Mouse (Mus musculus) liver, embryonic 14.5 days (tissue): ENCODE measurements around the gene Gpatch3. TPM values are rescaled to one million over a fixed set of nuclear protein-coding genes. Genes with fewer than 3 reads are reported as not detected.

Experiments
- ATAC-seq: fragments of 200-750 bp; cut with Nextera tagmentation; 2 replicates; pipeline ENCODE4 v1.8.0; 2017; ENCODE audit warnings: moderate number of reproducible peaks, mild to moderate bottlenecking, moderate library complexity; ENCODE audit not compliant: insufficient read depth
- DNase-seq, 3 experiments: peaks; one replicate each; pipeline ENCODE4 v3.0.0-alpha.2; 2012 to 2013; ENCODE audit warnings: low read depth in 3 of 3, low spot score in 3 of 3
- H3K27ac ChIP-seq: fragments of 300-500 bp; sonication (generic); 2 replicates; pipeline ENCODE4 v1.5.1; 2014; ENCODE audit warnings: moderate library complexity, mild to moderate bottlenecking, control low read depth, inconsistent platforms
- H3K27me3 ChIP-seq: fragments of 300-500 bp; sonication (generic); 2 replicates; pipeline ENCODE4 v1.6.1; 2014; ENCODE audit warnings: mild to moderate bottlenecking, low read length, moderate library complexity; ENCODE audit not compliant: control insufficient read depth, insufficient read depth
- H3K36me3 ChIP-seq: fragments of 300-500 bp; sonication (generic); replicated peaks from 2 replicates; pipeline ENCODE4 v1.6.1; 2014; ENCODE audit warnings: low read depth; ENCODE audit not compliant: control insufficient read depth, insufficient read depth
- H3K4me1 ChIP-seq, 2 experiments: fragments of 200-500 bp in 1 of 2; fragments of 300-500 bp in 1 of 2; sonication (generic) in 1 of 2; replicated peaks; 2 replicates each; pipeline ENCODE4 v1.6.1; 2012 to 2014; ENCODE audit warnings: antibody characterized with exemption in 1 of 2, inconsistent platforms in 1 of 2, low read length in 1 of 2; ENCODE audit not compliant: control insufficient read depth in 2 of 2, insufficient read depth in 2 of 2
- H3K4me2 ChIP-seq: fragments of 300-500 bp; sonication (generic); 2 replicates; pipeline ENCODE4 v1.6.1; 2014; ENCODE audit warnings: low read depth, mild to moderate bottlenecking, control low read depth, moderate library complexity
- H3K4me3 ChIP-seq, 2 experiments: fragments of 200-500 bp in 1 of 2; fragments of 300-500 bp in 1 of 2; sonication (generic) in 1 of 2; 2 replicates each; pipeline ENCODE4 v1.5.1; 2012 to 2014; ENCODE audit warnings: low read depth in 2 of 2, low read length in 2 of 2, mild to moderate bottlenecking in 2 of 2, control low read depth in 1 of 2, inconsistent platforms in 1 of 2, moderate library complexity in 1 of 2; ENCODE audit not compliant: insufficient read depth in 1 of 2
- H3K9ac ChIP-seq: fragments of 300-500 bp; sonication (generic); replicated peaks from 2 replicates; pipeline ENCODE4 v1.6.1; 2014; ENCODE audit warnings: mild to moderate bottlenecking, control low read depth, moderate library complexity
- H3K9me3 ChIP-seq: fragments of 300-500 bp; sonication (generic); 2 replicates; pipeline ENCODE4 v1.6.1; 2016; ENCODE audit warnings: low read length, mixed read lengths; ENCODE audit not compliant: control insufficient read depth
- CTCF ChIP-seq: IDR thresholded peaks from 2 replicates; pipeline ENCODE4 v1.5.1; 2016; ENCODE audit warnings: antibody characterized with exemption, low read depth, control low read depth
- EP300 ChIP-seq: IDR thresholded peaks from 2 replicates; pipeline ENCODE4 v1.6.1; 2016; ENCODE audit warnings: antibody characterized with exemption, low read depth
- WGBS: fragments of 180-500 bp; shearing (Covaris S2); extraction: QIAGEN DNeasy Blood & Tissue Kit; methylation state at CpG from one replicate; pipeline ENCODE4 v1.1.7; 2014; ENCODE audit not compliant: insufficient replicate concordance; 5-methylcytosine and 5-hydroxymethylcytosine counted together
- polyA plus RNA-seq, 2 experiments: library from polyadenylated mRNA; depleted of rRNA in 1 of 2; stranded (reverse) in 1 of 2; unstranded in 1 of 2; fragments of >200 nt; fragmentation: Nextera tagmentation in 1 of 2; extraction: Ambion mirVana in 1 of 2; gene quantifications; 2 replicates each; pipeline versions ENCODE4 v1.2.1 to v1.2.3; 2012 to 2014

Gpatch3 gene
- polyA plus RNA-seq, 2 experiments, result 3.1 TPM

DNA sequence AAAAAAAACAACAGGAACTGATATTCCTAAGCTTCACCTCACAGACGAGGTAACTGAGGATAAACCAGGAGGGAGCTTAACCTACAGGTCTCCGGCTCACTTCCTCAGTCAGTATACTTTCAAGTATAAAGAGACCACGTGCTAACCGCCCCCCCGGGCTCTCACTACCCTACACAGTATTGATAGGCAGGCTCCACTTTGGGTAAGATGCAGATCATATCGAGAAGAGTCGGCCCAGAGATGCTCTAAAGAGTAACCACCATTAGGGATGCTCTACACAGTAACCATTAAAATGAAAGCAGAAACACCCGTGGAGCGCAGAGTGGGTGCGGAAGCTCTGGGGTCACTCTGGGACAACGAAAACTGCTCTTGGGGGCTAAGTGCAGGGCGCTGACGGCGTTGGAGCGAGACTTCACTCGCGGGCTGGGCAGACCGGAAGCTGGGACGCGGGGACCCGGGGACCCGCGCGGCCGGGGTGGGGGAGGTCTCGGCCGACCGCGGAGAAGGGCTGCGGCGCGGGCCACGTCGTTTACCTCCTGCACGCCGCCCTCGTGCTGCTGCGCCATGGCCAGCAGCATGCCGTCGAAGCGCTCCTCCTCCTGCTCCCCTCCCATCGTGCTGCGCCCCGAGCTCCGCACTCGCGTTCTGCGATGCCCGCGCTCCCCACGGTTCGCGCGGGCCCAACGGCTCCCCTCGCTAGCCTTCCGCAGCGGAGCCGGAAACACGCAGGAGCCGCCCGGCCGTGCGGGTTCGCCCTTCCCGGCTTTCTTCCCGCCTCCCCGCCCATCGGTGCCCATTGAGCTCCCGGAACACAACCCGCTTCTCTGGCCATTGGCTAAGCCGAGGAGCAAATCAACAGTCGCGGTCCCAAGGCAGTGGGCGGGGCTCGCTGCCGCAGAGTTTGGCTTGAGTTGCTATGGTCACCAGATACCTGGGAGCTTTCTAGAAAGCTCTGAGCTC lies 29.0 kb upstream of the Gpatch3 start, which contains the start of gene Nudc:
TSS of gene Nudc (minus strand) at position 725 of the 960 bp plus-strand sequence.
- DNase-seq (peak; percentile 95 to 96 (median 96)), ATAC-seq (peak; percentile 98)
- Histone ChIP-seq H3K9ac (peak within 1 kb of the TSS; percentile 65), H3K4me2 (peak within 1 kb of the TSS; percentile 76), H3K36me3 (peaks cover 5% of the 10 kb centered on the region; the same call in 1 of the 2 replicates), H3K4me3 (peak within 1 kb of the TSS; percentile 85 to 87), H3K9me3 (no peaks in the 10 kb centered on the region), H3K27me3 (no peaks in the 10 kb centered on the region), H3K27ac (no peak within 1 kb of the TSS), H3K4me1 (peaks cover 4% of the 10 kb centered on the region in 2 experiments; a peak in 2 of 4 replicates)
- TF ChIP-seq CTCF, result no peak
- TF ChIP-seq EP300, result no peak
- WGBS, result under 1% methylated on average over 77 of the region's 77 CpGs

DNA sequence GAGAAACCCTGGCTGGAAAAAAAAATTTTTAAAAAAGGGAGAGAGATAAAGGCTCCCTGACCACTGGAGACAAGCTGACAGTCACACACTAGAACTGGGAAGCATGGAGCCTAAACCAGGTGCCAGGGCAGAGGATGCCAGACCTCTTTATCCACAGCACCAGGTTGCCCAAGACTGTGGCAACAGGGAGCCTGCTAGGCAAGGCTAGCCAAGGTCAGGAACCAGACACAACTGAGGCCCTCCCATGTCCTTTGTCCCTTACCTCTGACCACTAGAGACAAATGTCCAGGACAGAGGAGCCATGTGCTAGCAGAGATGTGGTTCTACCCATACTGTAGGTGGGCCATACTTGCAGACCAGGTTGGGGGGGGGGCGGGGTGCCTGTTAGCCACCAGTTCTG lies 22.5 kb upstream of the Gpatch3 start:
- Histone ChIP-seq H3K27me3 (no peaks in the 10 kb centered on the region), H3K36me3 (no peaks in the 10 kb centered on the region), H3K4me1 (peaks cover 0 to 14% of the 10 kb centered on the region in 2 experiments; a peak in 2 of 4 replicates), H3K4me2 (no peak overlapping the region), H3K27ac (no peak overlapping the region), H3K4me3 (no peak overlapping the region), H3K9me3 (no peaks in the 10 kb centered on the region), H3K9ac (no peak overlapping the region)
- ATAC-seq (no peak), DNase-seq (no peak)
- WGBS, result 56% methylated on average over 1 of the region's 1 CpGs
- TF ChIP-seq EP300, result no peak
- no peak for TF ChIP-seq CTCF

DNA sequence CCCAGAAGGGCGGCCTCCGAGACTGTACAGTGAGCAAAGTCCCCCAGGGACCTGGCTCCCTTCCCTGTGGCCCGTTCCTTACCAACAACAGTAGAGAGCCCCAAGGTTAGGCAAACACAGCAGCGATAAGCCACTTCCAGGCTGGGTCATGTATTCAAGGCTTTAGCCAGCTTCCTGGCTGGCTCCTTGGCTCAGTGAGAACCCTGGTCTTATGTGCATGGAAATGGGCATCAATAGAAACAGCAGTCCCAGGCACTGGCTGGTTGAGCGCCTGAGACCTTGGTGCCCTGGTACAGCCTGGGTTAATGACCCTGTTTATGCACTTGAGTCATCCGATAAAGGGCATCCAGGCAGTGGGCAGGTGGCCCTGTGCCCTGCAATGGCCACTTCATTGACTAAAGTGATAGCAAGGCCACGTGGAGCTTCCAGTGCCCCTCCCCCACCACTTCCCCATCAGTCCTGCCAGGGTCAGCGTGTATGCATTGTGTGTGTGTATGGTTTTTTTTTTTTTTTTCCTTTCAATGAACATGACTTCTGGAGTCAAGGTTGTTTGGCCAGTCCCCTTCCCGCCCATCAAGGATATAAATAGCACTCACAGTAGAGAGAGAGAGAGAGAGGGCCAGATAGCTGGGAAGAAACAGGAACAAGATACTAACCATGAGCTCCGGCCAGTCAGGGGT lies 21.6 kb upstream of the Gpatch3 start, which contains the start of gene Nr0b2:
TSS of gene Nr0b2 (plus strand) at position 609 of the 680 bp plus-strand sequence.
- no peaks in the 10 kb centered on the region for H3K36me3 ChIP-seq
- TF ChIP-seq CTCF (no peak), EP300 (no peak)

DNA sequence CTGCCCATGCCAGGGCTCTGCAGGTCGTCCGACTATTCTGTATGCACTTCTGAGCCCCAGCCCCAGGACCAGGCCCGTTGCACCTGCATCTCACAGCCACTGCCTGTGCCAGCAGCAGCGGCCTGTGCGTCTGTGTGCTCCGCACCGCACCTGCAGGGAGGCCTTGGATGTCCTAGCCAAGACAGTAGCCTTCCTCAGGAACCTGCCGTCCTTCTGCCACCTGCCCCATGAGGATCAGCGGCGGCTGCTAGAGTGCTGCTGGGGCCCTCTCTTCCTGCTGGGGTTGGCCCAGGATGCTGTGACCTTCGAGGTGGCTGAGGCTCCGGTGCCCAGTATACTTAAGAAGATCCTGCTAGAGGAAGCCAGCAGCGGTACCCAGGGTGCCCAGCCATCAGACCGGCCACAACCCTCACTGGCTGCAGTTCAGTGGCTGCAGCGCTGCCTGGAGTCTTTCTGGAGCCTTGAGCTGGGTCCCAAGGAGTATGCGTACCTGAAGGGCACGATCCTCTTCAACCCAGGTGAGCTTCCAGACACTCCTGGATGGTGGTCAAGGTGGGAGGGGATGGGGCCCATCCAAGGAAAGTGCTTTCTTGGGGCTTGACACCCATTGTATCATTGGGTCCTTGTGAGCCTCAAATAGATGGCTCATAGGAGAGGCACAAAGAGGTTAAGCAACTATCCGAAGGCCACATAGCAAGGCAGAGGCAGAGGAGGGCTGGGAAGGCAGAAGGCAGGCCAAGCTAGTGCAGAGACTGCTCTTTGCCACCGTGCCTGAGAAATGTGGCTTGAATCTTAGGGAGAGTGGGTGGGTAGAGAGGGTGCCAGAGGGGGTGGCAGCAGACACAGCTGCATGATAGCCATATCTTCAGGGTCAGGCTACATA lies 20.9 kb upstream of the Gpatch3 start:
- H3K27me3 ChIP-seq, result no peaks in the 10 kb centered on the region
- no peak for TF ChIP-seq EP300
- no peak for TF ChIP-seq CTCF
- H3K4me3 ChIP-seq, result no peak overlapping the region
- peaks cover 0 to 14% of the 10 kb centered on the region in 2 experiments; a peak in 2 of 4 replicates for H3K4me1 ChIP-seq
- no peaks in the 10 kb centered on the region for H3K36me3 ChIP-seq
- 42% methylated on average over 19 of the region's 19 CpGs for whole genome bisulfite sequencing
- ATAC-seq (no peak), DNase-seq (no peak)
- H3K9me3 ChIP-seq, result no peaks in the 10 kb centered on the region
- H3K4me2 ChIP-seq, result no peak overlapping the region
- H3K9ac ChIP-seq, result no peak overlapping the region
- no peak overlapping the region for H3K27ac ChIP-seq

More for the DNA sequence above, 21.6 kb upstream of the Gpatch3 start, which contains the start of gene Nr0b2:
- H3K9ac ChIP-seq, result no peak within 1 kb of the TSS
- no peak within 1 kb of the TSS for H3K4me2 ChIP-seq
- H3K4me1 ChIP-seq, result peaks cover 0 to 14% of the 10 kb centered on the region in 2 experiments; a peak in 2 of 4 replicates
- DNase-seq (no peak), ATAC-seq (no peak)
- WGBS, result 44% methylated on average over 10 of the region's 10 CpGs
- no peak within 1 kb of the TSS for H3K27ac ChIP-seq
- no peak within 1 kb of the TSS for H3K4me3 ChIP-seq
- no peaks in the 10 kb centered on the region for H3K9me3 ChIP-seq
- H3K27me3 ChIP-seq, result no peaks in the 10 kb centered on the region
